Mouse (Mus musculus): ENCODE data around the gene Cct3.

- TF ChIP-seq CTCF (IDR thresholded peaks at IDR 0.05; ENCODE audit: control insufficient read depth, insufficient read depth, low read length) (no peak), POLR2A (IDR thresholded peaks at IDR 0.05; ENCODE audit: borderline replicate concordance, control insufficient read depth, low read depth, low read length) (no peak)
Measured at GRCm38 (mm10) chr3:88334029-88334658, 37.2 kb downstream of the Cct3 start.

All from bone marrow, adult 2 months (tissue).